Mouse (Mus musculus) ES-Bruce4 (cell line): Measurements from ENCODE around the gene Gm49366.

Experiments
- CTCF ChIP-seq: IDR thresholded peaks from one replicate; pipeline ENCODE4 v1.8.1; 2011; ENCODE audit warnings: low read depth, low read length
- EP300 ChIP-seq: IDR thresholded peaks from 2 replicates; pipeline ENCODE4 v1.6.1; 2011; ENCODE audit warnings: low read depth, low read length; ENCODE audit not compliant: insufficient read depth
- POLR2A ChIP-seq: IDR thresholded peaks from one replicate; pipeline ENCODE4 v1.8.1; 2011; ENCODE audit warnings: low read length; ENCODE audit not compliant: insufficient read depth

- no peak for TF ChIP-seq POLR2A
- no peak for TF ChIP-seq CTCF
- no peak for TF ChIP-seq EP300
Observed at GRCm38 (mm10) chr12:83998341-83999107, 40.2 kb upstream of the Gm49366 start.
